Mouse (Mus musculus) erythroblast, adult 5-6 weeks (primary cell): ENCODE results near the gene Art1. TPM values are rescaled to one million over a fixed set of nuclear protein-coding genes. Genes with fewer than 3 reads are reported as not detected.

Experiments used
- ATAC-seq: replicated peaks from 2 replicates; pipeline ENCODE4 v1.8.0; 2016; ENCODE audit warnings: moderate number of reproducible peaks, mild to moderate bottlenecking, moderate TSS enrichment, inconsistent platforms; ENCODE audit not compliant: poor library complexity, low FRiP score, severe bottlenecking
- total RNA-seq, 2 experiments: library from RNA; stranded (forward) in 1 of 2; stranded (reverse) in 1 of 2; fragments of 150-400 nt in 1 of 2; fragments of 200-764, 138-1000 nt in 1 of 2; gene quantifications; 2 replicates each; pipeline versions ENCODE4 v1.2.3 to v1.2.4; 2015 to 2017; ENCODE audit warnings: low replicate concordance in 2 of 2

Gene Art1
- total RNA-seq (2015; ENCODE audit: low replicate concordance), result not detected in 2 replicates
- not detected in 2 replicates for total RNA-seq (2017; ENCODE audit: low replicate concordance)

- no peak for ATAC-seq
Measured at GRCm38 (mm10) chr7:102101487-102101886, at the start of gene Art1. Art1 (plus strand) TSS chr7:102101743.

- ATAC-seq, result no peak
Measured at GRCm38 (mm10) chr7:102061353-102061752, 40.2 kb upstream of the Art1 start.

- ATAC-seq, result no peak
Measured at GRCm38 (mm10) chr7:102062203-102062602, 39.3 kb upstream of the Art1 start.

- ATAC-seq, result no peak
Measured at GRCm38 (mm10) chr7:102063891-102064290, 37.7 kb upstream of the Art1 start.

DNA sequence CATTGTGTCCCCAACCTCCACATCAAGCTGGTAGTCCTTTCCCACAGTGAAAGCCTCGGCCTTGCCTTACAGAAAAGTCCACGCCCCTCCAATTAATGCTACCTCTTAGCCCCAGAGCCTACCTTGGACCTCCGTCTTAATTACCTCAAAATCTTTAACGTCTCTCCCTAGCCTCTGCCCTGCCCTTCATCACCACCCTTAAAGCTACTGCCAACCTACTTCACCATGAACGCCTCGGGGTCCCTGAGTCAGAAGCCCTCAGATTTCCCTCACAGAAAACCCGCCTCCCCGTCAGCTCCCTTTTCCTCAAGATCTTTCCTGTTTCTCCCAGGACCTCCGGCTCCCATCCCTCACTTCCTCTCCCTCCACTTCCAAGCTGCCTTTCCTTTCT, 36.9 kb upstream of the Art1 start:
- peak; percentile 28 for ATAC-seq

DNA sequence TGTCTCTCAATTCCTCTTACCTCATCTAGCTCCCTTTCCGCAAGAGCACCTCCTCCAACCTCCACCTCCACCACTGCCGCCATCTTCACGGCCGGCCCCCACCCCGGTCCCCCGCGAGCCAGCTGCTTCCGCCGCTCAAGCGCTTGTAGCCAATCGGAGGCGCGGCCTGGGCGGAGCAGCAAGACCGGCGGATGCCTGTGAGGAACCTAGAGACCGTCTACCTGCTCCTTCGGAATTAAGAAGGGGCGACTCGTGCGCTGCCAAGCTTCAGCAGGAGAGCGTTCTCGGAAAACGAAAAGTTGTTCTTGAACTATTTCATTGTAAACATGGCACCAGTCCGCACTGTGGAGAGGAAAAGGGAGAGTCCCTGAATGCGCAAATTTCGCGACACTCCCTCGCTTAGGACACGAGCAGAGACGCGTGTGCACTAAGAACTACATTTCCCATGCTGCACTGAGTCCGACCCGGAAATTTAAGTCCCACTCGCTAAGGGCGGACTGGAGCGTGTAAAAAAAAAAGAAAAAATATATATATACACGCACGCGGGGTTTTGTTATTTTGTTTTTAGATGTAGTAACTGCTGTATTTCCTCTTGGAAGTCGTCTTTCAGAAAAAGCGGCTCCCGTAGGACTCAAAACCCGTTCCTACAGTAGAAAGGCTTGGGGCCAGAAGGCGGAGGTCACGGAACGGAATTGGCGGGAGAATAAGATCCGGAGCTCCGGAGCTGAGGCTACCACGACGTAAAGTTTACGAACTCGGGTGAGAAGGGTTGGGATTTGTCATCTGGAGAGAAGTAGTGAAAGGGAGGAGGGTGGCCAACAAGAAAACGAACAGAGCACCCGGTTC, 36.3 kb upstream of the Art1 start, which contains the start of the genes Rnf121, Xndc1 and Xntrpc:
Gene Rnf121 (minus strand): TSS at position 424 of the 846 bp plus-strand sequence.
Gene Xndc1 (plus strand): TSS at position 466 of the 846 bp plus-strand sequence.
Gene Xntrpc (plus strand): TSS at position 668 of the 846 bp plus-strand sequence.
- peak; percentile 97 for ATAC-seq

DNA sequence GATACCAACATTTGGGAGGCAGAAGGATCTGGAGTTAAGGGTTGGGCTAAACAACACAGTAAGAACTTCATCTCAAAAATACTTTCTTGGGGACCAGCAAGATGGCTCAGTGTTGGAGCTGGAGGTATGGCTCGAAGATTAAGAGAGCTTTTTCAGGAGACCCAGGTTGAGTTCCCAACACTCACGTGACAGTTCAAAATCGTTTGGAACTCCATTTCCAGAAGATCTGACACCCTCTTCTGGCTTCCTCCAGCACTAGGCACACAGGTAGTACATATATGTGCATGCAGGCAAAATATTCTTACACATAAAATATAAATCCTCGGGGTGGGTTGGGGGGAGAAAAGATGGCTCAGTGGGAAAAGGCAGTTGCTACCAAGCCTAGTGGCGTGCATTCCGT, 35.2 kb upstream of the Art1 start:
- ATAC-seq, result no peak

DNA sequence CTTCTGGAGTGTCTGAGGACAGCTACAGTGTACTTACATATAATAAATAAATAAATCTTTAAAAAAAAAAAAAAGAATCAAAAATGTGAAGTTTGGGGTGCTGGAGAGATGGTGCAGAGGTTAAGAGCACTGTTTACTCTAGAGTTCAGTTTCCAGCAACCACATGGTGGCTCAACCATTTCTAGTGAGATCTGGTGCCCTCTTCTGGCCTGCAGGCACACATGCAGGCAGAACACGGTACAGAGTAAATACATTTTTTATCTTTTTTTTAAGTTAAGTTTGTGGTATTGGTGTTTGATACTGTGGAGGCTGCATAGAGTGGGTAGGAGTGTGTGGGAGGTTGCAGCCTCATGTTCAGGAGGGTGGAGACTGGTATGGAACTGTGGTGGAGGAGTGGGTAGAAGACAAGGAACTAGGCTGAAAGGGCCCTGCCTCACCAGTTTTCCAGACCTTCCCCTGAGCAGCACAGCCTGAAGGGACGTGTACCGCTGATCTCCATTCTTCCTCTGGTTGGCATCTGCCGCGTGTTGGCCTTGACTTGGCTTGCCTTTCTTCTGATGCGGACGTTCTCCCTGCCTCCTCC, 24.7 kb upstream of the Art1 start:
- peak; percentile 62 for ATAC-seq

GRCm38 (mm10) chr7:102078517-102078916, 23.0 kb upstream of the Art1 start:
- peak; percentile 57; the same call in 1 of the 2 replicates for ATAC-seq

DNA sequence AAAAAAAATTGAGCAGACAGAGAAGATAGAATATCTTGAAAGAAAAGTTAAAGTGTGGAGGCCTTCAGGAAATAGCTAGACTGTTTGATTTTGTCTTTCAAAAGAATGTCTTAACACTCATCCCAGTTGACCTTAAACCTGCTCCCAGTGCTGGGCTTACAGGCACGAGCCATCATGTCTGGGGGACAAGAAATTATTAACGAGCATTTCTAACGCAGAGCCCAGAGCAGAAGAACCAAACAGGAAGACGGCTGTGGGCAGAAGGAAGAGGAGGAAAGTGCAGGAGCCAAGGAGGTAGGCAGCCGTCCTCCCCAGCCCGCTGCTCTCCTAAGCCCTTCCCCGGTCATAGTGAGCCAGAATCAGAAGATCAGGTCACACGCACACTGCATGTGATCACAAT, 21.2 kb upstream of the Art1 start:
- ATAC-seq, result no peak

DNA sequence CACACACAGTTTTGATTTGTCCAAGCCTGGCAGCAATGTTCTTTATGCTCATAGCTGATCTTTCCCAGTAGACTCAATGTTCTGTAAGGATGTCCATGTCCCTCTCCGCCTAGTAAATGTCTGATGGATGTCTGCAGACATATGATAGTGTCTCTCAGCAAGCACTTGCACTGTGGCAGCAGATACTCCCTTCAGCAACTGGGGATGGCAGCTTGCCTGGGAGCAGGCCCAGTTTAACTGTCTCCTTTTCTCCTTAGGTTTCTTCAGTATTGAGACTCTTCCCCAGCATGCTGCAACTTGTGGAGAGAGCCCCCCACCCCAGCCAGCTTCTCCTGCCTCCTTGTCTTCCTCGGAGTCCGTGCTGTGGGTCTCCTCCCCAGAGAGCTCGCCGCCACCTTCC, 19.8 kb upstream of the Art1 start:
- ATAC-seq, result no peak

- no peak for ATAC-seq
Measured at GRCm38 (mm10) chr7:102082816-102083215, 18.7 kb upstream of the Art1 start, which contains the start of gene Trpc2. Trpc2 (plus strand) TSS chr7:102083116.

GRCm38 (mm10) chr7:102084041-102084696, 17.4 kb upstream of the Art1 start:
- no peak for ATAC-seq

DNA sequence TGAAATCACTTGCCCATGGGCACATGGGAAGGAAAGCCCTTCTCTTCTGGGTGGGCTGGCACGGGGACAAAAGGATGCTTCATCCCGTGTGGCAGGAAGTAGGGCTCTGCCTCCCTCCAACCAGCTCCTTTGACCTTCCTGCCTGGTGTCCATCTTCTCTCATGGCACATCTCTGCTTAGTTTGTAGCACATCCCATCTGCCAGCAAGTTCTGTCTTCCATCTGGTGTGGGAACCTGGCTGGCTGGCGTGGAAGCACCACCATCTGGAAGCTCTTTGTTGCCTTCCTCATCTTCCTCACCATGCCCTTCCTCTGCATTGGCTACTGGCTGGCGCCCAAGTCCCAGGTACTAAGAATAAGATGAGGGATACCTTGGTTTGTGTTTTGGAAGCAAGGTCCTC, 14.2 kb upstream of the Art1 start:
- ATAC-seq, result no peak

DNA sequence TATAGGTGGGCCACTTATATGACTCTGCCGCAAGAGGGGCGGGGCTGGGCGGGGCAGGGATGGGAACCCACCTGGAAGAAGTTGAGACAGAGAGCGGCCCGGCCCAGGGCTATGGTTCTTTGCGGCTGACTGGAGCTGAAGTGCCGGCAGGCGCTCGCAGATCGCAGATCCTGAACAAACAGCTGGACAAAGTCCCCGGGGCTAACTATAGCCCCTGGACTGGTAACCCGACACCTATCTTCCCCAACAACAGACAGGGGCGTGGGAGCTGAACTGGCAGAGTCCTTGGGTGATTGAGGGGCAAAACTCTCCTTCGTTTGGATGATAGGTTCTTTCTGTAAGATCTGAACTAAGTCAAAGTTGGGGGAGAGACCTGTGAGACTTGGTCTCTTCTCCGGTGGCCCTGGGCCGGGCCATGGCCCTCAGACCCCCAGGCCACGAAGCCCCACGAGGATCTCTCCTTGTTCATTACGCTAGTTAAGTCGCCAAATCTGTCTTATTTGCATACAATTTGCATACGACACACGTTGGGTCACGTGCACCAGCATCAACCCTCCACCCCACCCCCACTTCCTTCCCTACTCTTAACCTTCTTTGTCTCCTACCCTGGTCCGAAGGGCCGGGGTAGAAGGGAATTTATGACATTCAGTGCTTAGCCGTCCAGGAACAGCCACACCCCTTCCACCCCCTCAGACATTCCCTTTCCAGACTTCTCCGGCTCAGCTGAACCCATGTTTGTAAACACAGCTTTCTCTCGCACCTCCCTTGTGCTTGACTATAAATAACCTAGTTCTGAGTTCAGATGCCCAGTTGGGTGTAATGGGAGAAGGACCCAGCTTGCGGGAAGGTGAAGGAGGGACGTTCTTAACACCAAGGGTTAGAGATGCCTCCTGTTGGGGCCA, 1.5 kb upstream of the Art1 start:
- 0 out of 2 replicates have a peak, but pooled peaks have one; percentile 32 for ATAC-seq

GRCm38 (mm10) chr7:102100868-102101267, 675 bp upstream of the Art1 start:
- no peak for ATAC-seq

DNA sequence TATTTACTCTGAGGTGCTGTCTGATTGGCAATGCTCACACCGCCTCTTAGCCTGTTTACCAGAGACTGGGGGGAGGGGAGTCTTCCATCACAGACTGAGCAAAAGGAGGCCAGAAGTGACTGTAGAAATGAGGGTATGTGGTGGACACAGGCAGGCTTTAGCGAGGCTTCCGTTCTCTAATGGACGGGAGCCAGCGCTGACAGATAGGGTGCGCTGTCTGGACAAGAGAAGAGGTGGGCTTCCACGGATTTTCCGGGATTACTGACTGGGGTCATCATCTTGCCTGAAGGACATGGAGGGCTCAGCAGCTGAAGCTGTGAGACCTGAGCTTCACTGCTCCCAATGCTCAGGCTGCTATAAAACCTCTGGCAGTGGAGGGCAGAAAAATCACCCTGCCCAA, 698 bp downstream of the Art1 start:
- no peak for ATAC-seq

DNA sequence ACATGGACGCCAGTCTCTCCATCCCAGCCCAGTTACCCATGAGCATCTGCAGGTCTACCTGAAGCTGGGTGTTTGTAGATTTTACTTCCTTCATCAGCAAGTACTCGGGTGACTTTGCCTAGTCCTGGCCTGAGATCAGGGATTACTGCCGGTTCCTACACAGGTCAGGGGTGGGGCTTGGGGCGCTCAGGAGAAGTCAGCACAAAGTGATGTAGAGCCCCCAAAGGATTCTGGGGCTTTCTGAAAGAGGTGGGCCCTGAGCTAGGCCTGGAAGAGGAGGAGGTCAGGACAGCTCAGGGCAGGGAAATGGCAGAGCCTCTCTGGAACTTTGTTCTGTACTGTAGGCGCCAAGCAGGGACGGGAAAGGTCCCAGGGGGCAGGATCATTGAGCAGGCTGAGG, 1.2 kb downstream of the Art1 start:
- ATAC-seq, result no peak

- no peak for ATAC-seq
Measured at GRCm38 (mm10) chr7:102103555-102103954, 2.0 kb downstream of the Art1 start.
